Mouse (Mus musculus) heart, embryonic 16.5 days (tissue): ENCODE results near the gene Klhl9. TPM values are rescaled to one million over a fixed set of nuclear protein-coding genes. Genes with fewer than 3 reads are reported as not detected.

Source experiments
- ATAC-seq: fragments of 200-750 bp; cut with Nextera tagmentation; replicated peaks from 2 replicates; pipeline ENCODE4 v1.8.0; 2017; ENCODE audit warnings: moderate number of reproducible peaks; ENCODE audit not compliant: insufficient read depth, low FRiP score; ENCODE audit errors: extremely low read depth
- H3K27ac ChIP-seq: fragments of 300-500 bp; sonication (generic); 2 replicates; pipeline ENCODE4 v1.5.1; 2014; ENCODE audit warnings: mild to moderate bottlenecking, low read length, control low read depth, moderate library complexity
- H3K27me3 ChIP-seq: fragments of 300-500 bp; sonication (generic); 2 replicates; pipeline ENCODE4 v1.6.1; 2014; ENCODE audit warnings: low read length, mixed read lengths; ENCODE audit not compliant: control insufficient read depth, insufficient read depth
- H3K36me3 ChIP-seq: fragments of 300-500 bp; sonication (generic); 2 replicates; pipeline ENCODE4 v1.6.1; 2014; ENCODE audit not compliant: control insufficient read depth, insufficient read depth
- H3K4me1 ChIP-seq: fragments of 300-500 bp; sonication (generic); 2 replicates; pipeline ENCODE4 v1.6.1; 2014; ENCODE audit warnings: low read length, mixed read lengths; ENCODE audit not compliant: control insufficient read depth, insufficient read depth
- H3K4me2 ChIP-seq: fragments of 300-500 bp; sonication (generic); 2 replicates; pipeline ENCODE4 v1.6.1; 2014; ENCODE audit warnings: low read depth, mild to moderate bottlenecking, control low read depth, low read length
- H3K4me3 ChIP-seq: fragments of 300-500 bp; sonication (generic); 2 replicates; pipeline ENCODE4 v1.5.1; 2014; ENCODE audit warnings: mild to moderate bottlenecking, control low read depth, low read length
- H3K9ac ChIP-seq: fragments of 300-500 bp; sonication (generic); 2 replicates; pipeline ENCODE4 v1.6.1; 2014; ENCODE audit warnings: low read length, control low read depth
- H3K9me3 ChIP-seq: fragments of 300-500 bp; sonication (generic); replicated peaks from 2 replicates; pipeline ENCODE4 v1.6.1; 2016; ENCODE audit warnings: low read length; ENCODE audit not compliant: control insufficient read depth
- whole genome bisulfite sequencing: fragments of 180-500 bp; shearing (Covaris S2); extraction: QIAGEN DNeasy Blood & Tissue Kit; methylation state at CpG from one replicate; pipeline ENCODE4 v1.1.7; 2014; 5-methylcytosine and 5-hydroxymethylcytosine counted together
- polyA plus RNA-seq: library from polyadenylated mRNA; unstranded; fragments of >200 nt; fragmentation: Nextera tagmentation; extraction: Ambion mirVana; gene quantifications from 2 replicates; pipeline ENCODE4 v1.2.1, GENCODE M21; 2015

Gene Klhl9
- polyA plus RNA-seq, 1 experiment from 2014 or later: 82.3 TPM

DNA sequence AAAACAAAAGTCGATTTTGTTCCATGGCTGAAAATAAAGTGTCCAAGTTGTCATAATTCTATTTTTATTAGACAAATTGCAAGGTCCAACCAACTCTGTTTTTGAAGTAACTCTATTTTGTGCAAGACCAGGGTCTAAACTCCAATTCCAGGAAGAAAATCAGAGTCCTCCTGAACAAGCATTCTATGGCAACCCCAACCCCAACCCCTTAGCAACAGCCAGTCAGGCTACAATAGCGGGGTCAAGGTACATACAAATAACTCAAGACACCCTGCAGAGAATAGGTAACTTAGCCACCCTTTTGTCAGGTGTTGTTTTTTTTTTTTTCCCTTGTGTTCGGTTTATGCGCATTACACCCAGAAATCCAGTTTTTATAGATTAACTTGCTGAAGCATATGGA lies 24.5 kb downstream of the Klhl9 start:
- no peak overlapping the region for H3K27ac ChIP-seq
- WGBS: 79% methylated on average over 4 of the region's 4 CpGs
- ATAC-seq: no peak
- H3K36me3 ChIP-seq: no peaks in the 10 kb centered on the region
- no peak overlapping the region for H3K4me2 ChIP-seq
- no peaks in the 10 kb centered on the region for H3K9me3 ChIP-seq
- H3K9ac ChIP-seq: no peak overlapping the region
- H3K4me1 ChIP-seq: no peaks in the 10 kb centered on the region
- H3K4me3 ChIP-seq: no peak overlapping the region
- 0 out of 2 replicates have a peak, but pooled peaks cover 2% of the 10 kb centered on the region for H3K27me3 ChIP-seq

DNA sequence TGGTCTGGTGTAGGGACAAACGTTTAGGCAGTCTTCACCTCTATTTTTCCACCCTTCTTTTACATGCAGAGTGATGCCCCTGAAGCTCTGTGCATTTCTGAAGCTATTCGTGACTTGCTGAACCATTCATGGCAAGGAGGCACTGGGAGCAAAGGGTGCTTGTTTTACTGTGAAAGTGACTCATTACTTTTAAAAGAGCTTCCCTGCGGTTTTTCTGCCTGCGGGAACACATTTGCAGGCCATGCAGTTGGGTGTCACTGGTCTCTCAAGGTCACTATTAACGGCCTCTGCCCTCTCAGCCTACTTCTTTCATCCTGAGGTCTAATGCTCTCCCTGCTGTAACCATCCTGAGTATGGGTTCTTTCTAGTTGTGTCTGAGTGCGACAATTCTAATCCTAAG lies 25.2 kb downstream of the Klhl9 start:
- no peaks in the 10 kb centered on the region for H3K4me1 ChIP-seq
- WGBS: 57% methylated on average over 6 of the region's 6 CpGs
- 0 out of 2 replicates have a peak, but pooled peaks cover 2% of the 10 kb centered on the region for H3K27me3 ChIP-seq
- no peak overlapping the region for H3K4me2 ChIP-seq
- H3K36me3 ChIP-seq: no peaks in the 10 kb centered on the region
- no peaks in the 10 kb centered on the region for H3K9me3 ChIP-seq
- no peak overlapping the region for H3K9ac ChIP-seq
- no peak overlapping the region for H3K4me3 ChIP-seq
- no peak for ATAC-seq
- no peak overlapping the region for H3K27ac ChIP-seq

- no peaks in the 10 kb centered on the region for H3K36me3 ChIP-seq
Observed at GRCm38 (mm10) chr4:88696237-88696884, 25.9 kb downstream of the Klhl9 start.

GRCm38 (mm10) chr4:88693392-88693791 lies 28.9 kb downstream of the Klhl9 start:
- H3K27ac ChIP-seq: no peak overlapping the region
- no peak overlapping the region for H3K9ac ChIP-seq
- no peaks in the 10 kb centered on the region for H3K9me3 ChIP-seq
- no peak overlapping the region for H3K4me3 ChIP-seq
- ATAC-seq: no peak
- no peak overlapping the region for H3K4me2 ChIP-seq
- 0 out of 2 replicates have a peak, but pooled peaks cover 2% of the 10 kb centered on the region for H3K27me3 ChIP-seq
- no peaks in the 10 kb centered on the region for H3K36me3 ChIP-seq
- whole genome bisulfite sequencing: 80% methylated on average over 2 of the region's 2 CpGs
- no peaks in the 10 kb centered on the region for H3K4me1 ChIP-seq

More at GRCm38 (mm10) chr4:88696237-88696884, 25.9 kb downstream of the Klhl9 start:
- peak; percentile 69 for ATAC-seq
- Histone ChIP-seq H3K27ac (no peak overlapping the region), H3K9ac (no peak overlapping the region), H3K4me1 (no peaks in the 10 kb centered on the region), H3K27me3 (0 out of 2 replicates have a peak, but pooled peaks cover 2% of the 10 kb centered on the region), H3K9me3 (no peaks in the 10 kb centered on the region), H3K4me2 (no peak overlapping the region), H3K4me3 (no peak overlapping the region)
- 23% methylated on average over 3 of the region's 3 CpGs for WGBS

- Histone ChIP-seq H3K9me3 (no peaks in the 10 kb centered on the region), H3K4me3 (no peak overlapping the region), H3K36me3 (no peaks in the 10 kb centered on the region), H3K27me3 (0 out of 2 replicates have a peak, but pooled peaks cover 2% of the 10 kb centered on the region), H3K9ac (no peak overlapping the region), H3K4me2 (no peak overlapping the region), H3K27ac (no peak overlapping the region), H3K4me1 (no peaks in the 10 kb centered on the region)
- 58% methylated on average over 1 of the region's 1 CpGs for WGBS
- no peak for ATAC-seq
Observed at GRCm38 (mm10) chr4:88692537-88692936, 29.7 kb downstream of the Klhl9 start.

DNA sequence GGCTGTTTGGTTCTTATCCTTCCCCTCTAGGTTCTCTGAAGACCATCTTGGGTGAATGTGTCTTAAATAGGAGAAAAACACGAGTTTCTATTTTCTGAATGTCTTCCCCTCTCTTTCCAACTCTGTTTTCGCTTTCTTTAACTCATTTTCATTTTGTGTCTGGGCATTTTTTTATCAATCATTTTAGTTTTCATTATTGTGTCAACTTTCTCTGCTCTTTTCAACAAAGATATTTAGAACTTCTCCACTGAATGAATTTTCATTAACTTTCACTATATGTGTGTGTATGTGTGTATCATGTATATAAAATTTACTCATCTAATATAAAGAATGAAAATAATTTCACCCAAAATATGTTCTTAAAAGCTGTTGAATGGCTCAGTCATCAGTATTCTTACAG lies 31.0 kb downstream of the Klhl9 start, which contains the start of gene Ifnab:
Ifnab (minus strand) TSS at position 101 of the 400 bp plus-strand sequence.
- 56% methylated on average over 2 of the region's 2 CpGs for WGBS
- no peaks in the 10 kb centered on the region for H3K9me3 ChIP-seq
- H3K4me2 ChIP-seq: no peak within 1 kb of the TSS
- H3K4me3 ChIP-seq: no peak within 1 kb of the TSS
- no peaks in the 10 kb centered on the region for H3K4me1 ChIP-seq
- H3K9ac ChIP-seq: no peak within 1 kb of the TSS
- ATAC-seq: no peak
- no peak within 1 kb of the TSS for H3K27ac ChIP-seq
- H3K27me3 ChIP-seq: 0 out of 2 replicates have a peak, but pooled peaks cover 1% of the 10 kb centered on the region
- H3K36me3 ChIP-seq: no peaks in the 10 kb centered on the region

GRCm38 (mm10) chr4:88683812-88684211 lies 38.5 kb downstream of the Klhl9 start, which contains the start of gene Ifna2:
Ifna2 (minus strand) TSS chr4:88683912.
- no peak within 1 kb of the TSS for H3K4me3 ChIP-seq
- H3K27me3 ChIP-seq: no peaks in the 10 kb centered on the region
- H3K4me1 ChIP-seq: no peaks in the 10 kb centered on the region
- no peak within 1 kb of the TSS for H3K4me2 ChIP-seq
- H3K27ac ChIP-seq: no peak within 1 kb of the TSS
- H3K9ac ChIP-seq: no peak within 1 kb of the TSS
- no peaks in the 10 kb centered on the region for H3K9me3 ChIP-seq
- H3K36me3 ChIP-seq: no peaks in the 10 kb centered on the region
- no peak for ATAC-seq
- WGBS: 87% methylated on average over 1 of the region's 1 CpGs

DNA sequence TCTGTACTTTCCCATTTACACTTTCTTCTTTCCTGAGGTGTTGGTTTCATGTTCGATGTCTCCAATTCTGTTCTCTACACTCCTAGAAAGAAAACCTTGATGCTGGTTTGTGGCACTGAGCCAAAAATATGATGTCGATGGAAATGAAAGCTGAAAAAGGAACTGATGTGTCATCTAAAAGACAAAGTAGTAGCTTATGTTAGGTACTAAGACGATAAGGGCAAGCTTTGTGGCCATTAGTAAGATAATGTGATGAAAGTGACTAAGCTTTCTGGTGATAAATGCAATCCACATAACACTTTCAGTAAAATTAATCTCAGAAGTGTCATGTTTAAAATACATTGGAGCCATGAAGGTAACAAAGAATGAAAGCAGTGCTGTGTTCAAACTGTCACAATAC lies 40.9 kb downstream of the Klhl9 start:
- Histone ChIP-seq H3K4me1 (no peaks in the 10 kb centered on the region), H3K4me3 (no peak overlapping the region), H3K4me2 (no peak overlapping the region), H3K9ac (no peak overlapping the region), H3K27me3 (no peaks in the 10 kb centered on the region), H3K9me3 (no peaks in the 10 kb centered on the region), H3K27ac (no peak overlapping the region), H3K36me3 (no peaks in the 10 kb centered on the region)
- no peak for ATAC-seq
- 39% methylated on average over 3 of the region's 3 CpGs for WGBS

DNA sequence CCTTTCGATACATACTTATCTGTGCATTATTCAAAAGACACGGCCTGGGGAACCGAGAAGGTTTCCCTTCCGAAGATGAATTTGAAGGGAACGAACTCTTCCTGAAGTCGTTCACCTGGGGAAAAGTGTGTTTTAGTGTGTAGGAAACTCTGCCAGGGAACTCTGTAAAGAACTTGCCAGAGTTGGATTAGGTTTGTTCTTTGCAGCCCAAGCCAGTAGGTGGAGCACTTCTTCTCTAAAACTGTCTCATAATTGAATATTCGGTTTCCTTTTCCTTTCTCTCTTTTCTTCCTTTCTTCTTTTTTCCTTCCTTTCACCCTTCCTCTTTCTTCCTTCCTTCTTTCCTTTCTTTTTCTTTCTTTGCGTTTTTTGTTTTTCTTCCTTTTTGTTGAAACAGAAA lies 41.9 kb downstream of the Klhl9 start:
- Histone ChIP-seq H3K9ac (no peak overlapping the region), H3K4me1 (no peaks in the 10 kb centered on the region), H3K27me3 (no peaks in the 10 kb centered on the region), H3K36me3 (no peaks in the 10 kb centered on the region), H3K4me2 (no peak overlapping the region), H3K27ac (no peak overlapping the region), H3K9me3 (no peaks in the 10 kb centered on the region), H3K4me3 (no peak overlapping the region)
- no peak for ATAC-seq
- 38% methylated on average over 8 of the region's 8 CpGs for WGBS
